Mouse (Mus musculus): ENCODE measurements at regions not wholly inside any gene's neighbourhood (a gene's known extent, or its start where the extent isn't known, plus 50 kb on each side); places are given as distances from the start of the nearest gene placed in this dataset.
A peak's percentile ranks its signal among the peaks of the same experiment; 100 is the strongest.

GRCm38 (mm10) chr16:95647854-95648253 is 54.0 kb upstream of the Ets2 start:
- peak; percentile 56; the same call in 1 of the 2 replicates for ATAC-seq (ENCODE audit: low read depth)
- no peak overlapping the region for H3K4me2 ChIP-seq
- no peaks in the 10 kb centered on the region for H3K27me3 ChIP-seq
- no peaks in the 10 kb centered on the region for H3K9me3 ChIP-seq
- H3K4me1 ChIP-seq (replicated peaks), result peaks cover 4% of the 10 kb centered on the region
- no peak overlapping the region for H3K27ac ChIP-seq (replicated peaks)
- no peak overlapping the region for H3K4me3 ChIP-seq
- H3K9ac ChIP-seq, result no peak overlapping the region
- no peaks in the 10 kb centered on the region for H3K36me3 ChIP-seq
- 17% methylated on average over 13 of the region's 13 CpGs for WGBS

DNA sequence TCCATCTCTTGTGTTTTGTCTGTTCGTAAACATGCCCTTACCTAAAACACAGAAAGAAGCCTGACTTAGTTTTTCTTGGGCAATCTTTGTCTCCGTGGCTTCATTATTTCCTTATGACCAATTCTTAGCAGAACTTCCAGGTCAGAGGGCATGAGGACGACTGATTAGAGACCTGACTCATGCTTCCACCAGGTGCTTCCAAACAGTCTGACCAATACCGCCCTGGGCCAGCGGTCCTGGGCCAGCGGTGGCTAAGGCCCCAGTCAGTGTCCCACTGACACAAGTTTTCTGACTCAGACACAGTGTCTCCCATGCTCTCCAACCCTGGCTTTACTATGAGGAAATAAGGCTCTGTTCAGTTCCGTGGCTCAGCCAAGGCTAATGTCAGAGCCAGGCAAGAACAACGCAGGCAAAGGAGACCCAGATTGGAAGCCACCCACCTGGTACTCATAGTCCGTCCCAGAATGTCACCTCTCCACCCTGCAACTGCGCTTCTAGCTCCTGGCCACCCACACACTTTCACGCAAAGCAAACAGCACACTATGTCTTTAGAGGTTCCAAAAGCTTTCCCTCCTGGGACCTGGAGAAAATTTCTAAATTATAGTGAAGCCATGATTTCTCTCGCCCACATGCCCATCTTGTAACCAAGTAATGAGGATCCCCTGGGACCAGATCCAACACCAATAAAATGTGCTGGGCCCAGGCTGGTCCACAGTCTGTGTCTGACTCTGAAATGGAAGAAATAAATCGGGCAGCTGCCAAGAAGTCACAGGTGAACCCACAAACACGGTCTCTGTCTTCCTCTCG is 56.6 kb upstream of the Erg start:
- no peaks in the 10 kb centered on the region for H3K9me3 ChIP-seq
- no peak overlapping the region for H3K9ac ChIP-seq
- H3K4me2 ChIP-seq, result no peak overlapping the region
- WGBS, result 82% methylated on average over 15 of the region's 15 CpGs
- H3K27ac ChIP-seq (replicated peaks), result no peak overlapping the region
- peaks cover under 1% of the 10 kb centered on the region for H3K4me1 ChIP-seq (replicated peaks)
- no peaks in the 10 kb centered on the region for H3K27me3 ChIP-seq
- no peak overlapping the region for H3K4me3 ChIP-seq
- ATAC-seq (ENCODE audit: low read depth), result no peak
- H3K36me3 ChIP-seq, result no peaks in the 10 kb centered on the region

- Histone ChIP-seq H3K4me3 (no peak overlapping the region), H3K4me1 (replicated peaks) (no peaks in the 10 kb centered on the region), H3K9ac (no peak overlapping the region), H3K4me2 (no peak overlapping the region), H3K27me3 (no peaks in the 10 kb centered on the region), H3K27ac (replicated peaks) (no peak overlapping the region), H3K36me3 (no peaks in the 10 kb centered on the region), H3K9me3 (no peaks in the 10 kb centered on the region)
- ATAC-seq (ENCODE audit: low read depth), result no peak
- 89% methylated on average over 3 of the region's 3 CpGs for WGBS
Measured at GRCm38 (mm10) chr16:95640670-95641069, 54.3 kb upstream of the Erg start.

- Histone ChIP-seq H3K4me2 (no peak overlapping the region), H3K4me3 (no peak overlapping the region), H3K9ac (no peak overlapping the region), H3K36me3 (no peaks in the 10 kb centered on the region), H3K9me3 (no peaks in the 10 kb centered on the region), H3K27ac (replicated peaks) (no peak overlapping the region), H3K27me3 (no peaks in the 10 kb centered on the region), H3K4me1 (replicated peaks) (no peaks in the 10 kb centered on the region)
- no peak for ATAC-seq (ENCODE audit: low read depth)
- WGBS, result 82% methylated on average over 3 of the region's 3 CpGs
Measured at GRCm38 (mm10) chr16:95639677-95640076, 53.3 kb upstream of the Erg start.

DNA sequence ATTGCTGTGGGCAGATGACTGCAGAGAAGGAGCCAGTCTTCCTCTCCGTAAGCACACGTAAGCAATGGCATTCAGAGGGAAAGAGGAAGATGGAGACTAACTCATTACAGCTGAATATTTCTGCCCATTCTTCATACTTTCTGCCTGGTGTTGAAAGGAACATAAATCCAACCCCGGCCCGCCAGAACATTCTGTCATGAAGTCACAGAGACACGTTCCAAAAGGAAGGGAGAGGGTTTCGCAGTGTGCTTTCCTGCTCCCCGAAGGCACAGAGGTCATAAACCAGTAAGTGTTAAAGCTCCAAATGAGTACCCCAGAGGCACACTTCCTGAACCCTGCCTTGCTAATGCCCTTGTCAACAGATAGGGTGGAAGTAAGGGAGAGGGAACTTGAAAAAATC is 51.5 kb upstream of the Erg start:
- H3K4me1 ChIP-seq (replicated peaks), result no peaks in the 10 kb centered on the region
- no peaks in the 10 kb centered on the region for H3K9me3 ChIP-seq
- H3K27me3 ChIP-seq, result no peaks in the 10 kb centered on the region
- no peak overlapping the region for H3K9ac ChIP-seq
- H3K4me2 ChIP-seq, result no peak overlapping the region
- H3K4me3 ChIP-seq, result no peak overlapping the region
- no peak overlapping the region for H3K27ac ChIP-seq (replicated peaks)
- WGBS, result 63% methylated on average over 7 of the region's 7 CpGs
- ATAC-seq (ENCODE audit: low read depth), result no peak
- no peaks in the 10 kb centered on the region for H3K36me3 ChIP-seq

DNA sequence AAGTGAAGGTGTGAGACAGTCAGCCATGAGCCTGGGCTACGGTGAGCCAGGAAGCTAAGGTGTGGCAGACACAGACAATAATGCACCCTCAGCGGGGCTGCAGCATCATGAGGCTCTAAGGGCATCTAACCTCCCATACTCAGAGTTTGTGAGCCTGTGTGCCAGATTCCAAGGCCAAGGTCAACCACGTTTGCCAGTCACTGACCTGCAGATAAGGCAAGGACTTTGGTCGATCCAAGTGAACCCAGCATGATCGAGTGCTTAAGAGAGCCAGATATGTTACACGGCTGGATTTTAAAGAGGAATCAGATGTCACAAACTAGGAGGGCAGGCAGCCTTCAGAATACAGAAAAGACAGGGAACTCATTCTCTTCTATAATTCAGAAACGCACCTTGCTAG is 50.2 kb upstream of the Erg start:
- Histone ChIP-seq H3K27ac (replicated peaks) (no peak overlapping the region), H3K36me3 (no peaks in the 10 kb centered on the region), H3K4me2 (no peak overlapping the region), H3K4me1 (replicated peaks) (no peaks in the 10 kb centered on the region), H3K4me3 (no peak overlapping the region), H3K9me3 (no peaks in the 10 kb centered on the region), H3K9ac (no peak overlapping the region), H3K27me3 (no peaks in the 10 kb centered on the region)
- WGBS, result 82% methylated on average over 7 of the region's 7 CpGs
- ATAC-seq (ENCODE audit: low read depth), result no peak
